Mouse (Mus musculus) forebrain, embryonic 12.5 days (tissue): ENCODE measurements around the gene Grin3b. TPM values are rescaled to one million over a fixed set of nuclear protein-coding genes. Genes with fewer than 3 reads are reported as not detected.

ENCODE experiments used
- ATAC-seq: fragments of 200-750 bp; cut with Nextera tagmentation; 2 replicates; pipeline ENCODE4 v1.8.0; 2017; ENCODE audit warnings: moderate TSS enrichment; ENCODE audit not compliant: low FRiP score
- H3K27ac ChIP-seq: fragments of 300-500 bp; sonication (generic); 2 replicates; pipeline ENCODE4 v1.5.1; 2016; ENCODE audit warnings: mild to moderate bottlenecking
- H3K27me3 ChIP-seq: fragments of 300-500 bp; sonication (generic); 2 replicates; pipeline ENCODE4 v1.6.1; 2016; ENCODE audit warnings: mild to moderate bottlenecking
- H3K36me3 ChIP-seq: fragments of 300-500 bp; sonication (generic); replicated peaks from 2 replicates; pipeline ENCODE4 v1.6.1; 2016; ENCODE audit warnings: mild to moderate bottlenecking
- H3K4me1 ChIP-seq: fragments of 300-500 bp; sonication (generic); 2 replicates; pipeline ENCODE4 v1.6.1; 2016
- H3K4me2 ChIP-seq: fragments of 300-500 bp; sonication (generic); 2 replicates; pipeline ENCODE4 v1.6.1; 2016; ENCODE audit warnings: mild to moderate bottlenecking, moderate library complexity
- H3K4me3 ChIP-seq: fragments of 300-500 bp; sonication (generic); replicated peaks from 2 replicates; pipeline ENCODE4 v1.5.1; 2016; ENCODE audit warnings: mild to moderate bottlenecking
- H3K9ac ChIP-seq: fragments of 300-500 bp; sonication (generic); 2 replicates; pipeline ENCODE4 v1.6.1; 2016; ENCODE audit warnings: mild to moderate bottlenecking
- H3K9me3 ChIP-seq: fragments of 300-500 bp; sonication (generic); 2 replicates; pipeline ENCODE4 v1.6.1; 2016
- WGBS: fragments of 180-500 bp; shearing (Covaris S2); methylation state at CpG from one replicate; pipeline ENCODE4 v1.1.7; 2016; 5-methylcytosine and 5-hydroxymethylcytosine counted together
- polyA plus RNA-seq: library from polyadenylated mRNA; unstranded; fragments of >200 nt; fragmentation: Nextera tagmentation; extraction: Ambion mirVana; gene quantifications from 2 replicates; pipeline ENCODE4 v1.2.1, GENCODE M21; 2016

Gene Grin3b
- polyA plus RNA-seq, 1 experiment from 2014 or later, result 0.46 TPM

DNA sequence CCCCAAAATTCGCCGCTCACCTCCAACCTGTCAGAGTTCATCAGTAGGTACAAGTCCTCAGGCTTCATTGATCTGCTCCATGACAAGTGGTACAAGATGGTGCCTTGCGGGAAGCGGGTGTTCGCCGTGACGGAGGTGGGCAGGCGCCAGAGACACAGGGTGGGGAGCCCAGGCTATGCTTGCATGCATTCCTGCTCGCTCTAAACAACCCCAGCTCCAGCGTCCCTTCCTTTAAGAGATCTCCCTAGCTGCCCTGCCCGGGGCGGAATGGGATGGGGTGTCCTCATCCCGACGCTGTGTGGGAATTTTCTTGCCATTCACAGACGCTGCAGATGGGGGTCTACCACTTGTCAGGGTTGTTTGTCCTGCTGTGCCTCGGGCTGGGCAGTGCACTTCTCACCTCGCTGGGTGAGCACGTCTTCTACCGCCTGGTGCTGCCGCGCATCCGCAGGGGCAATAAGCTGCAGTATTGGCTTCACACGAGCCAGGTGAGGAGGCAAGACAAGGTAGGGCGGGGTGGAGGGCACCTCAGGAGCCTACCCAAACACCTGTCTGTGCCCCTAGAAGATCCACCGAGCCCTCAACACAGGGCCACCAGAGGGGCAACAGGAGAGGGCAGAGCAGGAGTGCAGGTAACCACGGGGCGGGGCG, 5.7 kb downstream of the Grin3b start:
- no peaks in the 10 kb centered on the region for H3K9me3 ChIP-seq
- no peak overlapping the region for H3K27ac ChIP-seq
- peaks cover 26% of the 10 kb centered on the region for H3K27me3 ChIP-seq
- 88% methylated on average over 28 of the region's 28 CpGs for WGBS
- peaks cover 11% of the 10 kb centered on the region for H3K4me1 ChIP-seq
- H3K36me3 ChIP-seq, result peaks cover 60% of the 10 kb centered on the region
- H3K4me2 ChIP-seq, result no peak overlapping the region
- ATAC-seq, result no peak
- no peak overlapping the region for H3K9ac ChIP-seq
- no peak overlapping the region for H3K4me3 ChIP-seq

- ATAC-seq, result no peak
- peaks cover 20% of the 10 kb centered on the region for H3K27me3 ChIP-seq
- peaks cover 14% of the 10 kb centered on the region for H3K4me1 ChIP-seq
- H3K4me2 ChIP-seq, result no peak overlapping the region
- no peak overlapping the region for H3K4me3 ChIP-seq
- 67% methylated on average over 35 of the region's 36 CpGs for WGBS
- H3K9ac ChIP-seq, result no peak overlapping the region
- no peaks in the 10 kb centered on the region for H3K9me3 ChIP-seq
- H3K27ac ChIP-seq, result no peak overlapping the region
- peaks cover 60% of the 10 kb centered on the region for H3K36me3 ChIP-seq
Measured at GRCm38 (mm10) chr10:79976722-79977107, 6.2 kb downstream of the Grin3b start.

DNA sequence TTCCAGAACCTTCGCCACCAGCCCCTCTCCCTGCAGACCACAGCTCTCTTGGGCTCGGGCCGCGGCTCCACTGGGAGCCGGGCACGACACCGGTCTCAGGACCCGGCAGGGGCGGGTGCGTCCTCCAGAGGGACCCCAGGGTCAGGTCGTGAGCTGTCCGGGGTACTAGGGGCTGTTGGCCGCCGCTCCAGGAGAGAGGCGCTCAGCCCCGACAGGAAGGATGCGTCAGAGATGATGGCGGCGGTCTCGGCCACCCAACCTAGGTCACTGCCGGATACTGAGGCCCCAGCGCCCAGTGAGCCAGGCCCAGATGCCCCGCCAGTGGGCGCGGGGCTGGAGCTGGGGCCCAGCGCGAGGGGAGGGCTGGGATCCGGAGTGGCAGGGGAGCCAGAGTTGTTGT, 6.8 kb downstream of the Grin3b start:
- H3K4me1 ChIP-seq, result peaks cover 17% of the 10 kb centered on the region
- no peaks in the 10 kb centered on the region for H3K9me3 ChIP-seq
- peaks cover 14% of the 10 kb centered on the region for H3K27me3 ChIP-seq
- H3K36me3 ChIP-seq, result peaks cover 60% of the 10 kb centered on the region
- 81% methylated on average over 28 of the region's 28 CpGs for WGBS
- H3K27ac ChIP-seq, result no peak overlapping the region
- peak overlapping the region; percentile 12; the same call in 1 of the 2 replicates for H3K9ac ChIP-seq
- no peak overlapping the region for H3K4me2 ChIP-seq
- no peak for ATAC-seq
- 0 out of 2 replicates have a peak overlapping the region, but pooled peaks have one; percentile 1 for H3K4me3 ChIP-seq

DNA sequence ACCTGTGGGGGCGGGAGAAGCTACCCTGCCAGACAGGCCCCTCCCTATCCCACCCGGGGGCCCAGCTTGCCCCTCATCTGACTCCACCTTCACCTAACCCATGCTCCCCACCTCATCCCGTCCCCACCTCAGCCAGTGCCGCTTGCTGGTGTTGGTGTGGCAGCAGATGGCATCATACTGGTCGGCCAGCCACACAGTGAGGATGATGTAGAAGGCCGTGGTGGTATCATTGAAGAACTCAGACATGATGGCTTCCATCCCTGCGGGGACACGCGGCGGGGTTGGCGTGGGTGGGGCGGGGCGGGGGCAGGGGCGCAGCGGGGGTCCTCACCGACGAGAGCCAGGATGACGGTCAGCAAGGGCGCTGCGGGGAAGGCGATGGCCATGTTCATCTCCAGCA, 7.5 kb downstream of the Grin3b start:
- peaks cover 7% of the 10 kb centered on the region; the same call in 1 of the 2 replicates for H3K27me3 ChIP-seq
- H3K9ac ChIP-seq, result no peak overlapping the region
- no peak overlapping the region for H3K4me2 ChIP-seq
- no peaks in the 10 kb centered on the region for H3K9me3 ChIP-seq
- no peak overlapping the region for H3K4me3 ChIP-seq
- ATAC-seq, result no peak
- peaks cover 60% of the 10 kb centered on the region for H3K36me3 ChIP-seq
- peaks cover 24% of the 10 kb centered on the region for H3K4me1 ChIP-seq
- WGBS, result 94% methylated on average over 21 of the region's 21 CpGs
- H3K27ac ChIP-seq, result no peak overlapping the region

GRCm38 (mm10) chr10:79979401-79980155, 9.1 kb downstream of the Grin3b start:
- Histone ChIP-seq H3K4me3 (no peak overlapping the region), H3K36me3 (peaks cover 54% of the 10 kb centered on the region)

DNA sequence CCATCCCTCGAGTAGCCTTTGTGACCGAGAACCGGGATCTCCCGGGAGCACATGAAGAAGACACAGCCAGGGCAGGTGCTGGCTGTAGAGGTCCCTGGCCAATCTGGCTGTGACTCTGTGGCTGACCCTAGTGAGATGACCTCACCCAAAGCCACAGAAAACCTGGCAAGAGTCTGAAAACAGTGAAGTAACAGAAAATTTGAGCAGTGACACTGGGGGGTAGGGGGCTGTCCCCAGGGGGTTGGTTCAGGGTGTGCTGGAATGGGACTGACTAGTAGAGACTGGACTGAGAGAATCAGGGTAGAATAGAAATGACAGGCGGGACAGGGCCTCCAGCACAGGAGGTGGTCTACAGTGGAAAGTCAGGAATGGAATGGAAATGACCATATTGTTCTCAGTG, 12.7 kb downstream of the Grin3b start:
- Histone ChIP-seq H3K9me3 (no peaks in the 10 kb centered on the region), H3K4me2 (peak overlapping the region; percentile 91), H3K4me1 (peaks cover 55% of the 10 kb centered on the region), H3K4me3 (peak overlapping the region; percentile 76), H3K36me3 (peaks cover 21% of the 10 kb centered on the region), H3K27ac (peak overlapping the region; percentile 94; the same call in 1 of the 2 replicates), H3K9ac (peak overlapping the region; percentile 80), H3K27me3 (peaks cover 18% of the 10 kb centered on the region)
- 79% methylated on average over 5 of the region's 5 CpGs for WGBS
- no peak for ATAC-seq

More at GRCm38 (mm10) chr10:79979401-79980155, 9.1 kb downstream of the Grin3b start:
- no peak overlapping the region for H3K27ac ChIP-seq
- no peaks in the 10 kb centered on the region for H3K9me3 ChIP-seq
- WGBS, result 94% methylated on average over 22 of the region's 22 CpGs
- ATAC-seq, result no peak
- peaks cover 31% of the 10 kb centered on the region for H3K4me1 ChIP-seq
- H3K9ac ChIP-seq, result no peak overlapping the region
- H3K4me2 ChIP-seq, result no peak overlapping the region
- H3K27me3 ChIP-seq, result no peaks in the 10 kb centered on the region

DNA sequence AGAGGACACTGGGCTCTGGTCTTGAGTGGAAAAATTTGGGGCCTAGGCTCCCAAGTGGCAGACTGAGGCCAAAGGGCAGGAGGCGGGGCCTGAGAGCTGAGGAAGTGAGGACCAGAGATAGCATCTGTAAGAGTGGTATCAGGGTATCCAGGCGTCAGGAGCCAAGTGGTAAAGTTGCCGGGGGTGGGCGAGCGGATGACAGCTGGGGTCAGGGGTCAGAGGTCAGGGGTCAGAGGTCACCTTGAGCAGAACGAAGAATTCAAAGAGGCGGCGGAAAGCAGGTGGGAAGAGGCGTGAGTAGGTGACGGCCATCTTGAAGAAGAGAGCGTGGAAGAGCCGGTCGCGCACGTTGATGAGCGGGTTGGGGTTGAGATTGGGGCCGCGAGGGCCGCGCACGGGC, 13.2 kb downstream of the Grin3b start:
- Histone ChIP-seq H3K27me3 (peaks cover 22% of the 10 kb centered on the region), H3K4me2 (peak overlapping the region; percentile 91), H3K27ac (peak overlapping the region; percentile 94), H3K36me3 (peaks cover 16% of the 10 kb centered on the region), H3K9ac (peak overlapping the region; percentile 80), H3K4me3 (peak overlapping the region; percentile 76), H3K4me1 (peaks cover 59% of the 10 kb centered on the region), H3K9me3 (no peaks in the 10 kb centered on the region)
- 0 out of 2 replicates have a peak, but pooled peaks have one; percentile 2 for ATAC-seq
- under 1% methylated on average over 15 of the region's 21 CpGs for WGBS

DNA sequence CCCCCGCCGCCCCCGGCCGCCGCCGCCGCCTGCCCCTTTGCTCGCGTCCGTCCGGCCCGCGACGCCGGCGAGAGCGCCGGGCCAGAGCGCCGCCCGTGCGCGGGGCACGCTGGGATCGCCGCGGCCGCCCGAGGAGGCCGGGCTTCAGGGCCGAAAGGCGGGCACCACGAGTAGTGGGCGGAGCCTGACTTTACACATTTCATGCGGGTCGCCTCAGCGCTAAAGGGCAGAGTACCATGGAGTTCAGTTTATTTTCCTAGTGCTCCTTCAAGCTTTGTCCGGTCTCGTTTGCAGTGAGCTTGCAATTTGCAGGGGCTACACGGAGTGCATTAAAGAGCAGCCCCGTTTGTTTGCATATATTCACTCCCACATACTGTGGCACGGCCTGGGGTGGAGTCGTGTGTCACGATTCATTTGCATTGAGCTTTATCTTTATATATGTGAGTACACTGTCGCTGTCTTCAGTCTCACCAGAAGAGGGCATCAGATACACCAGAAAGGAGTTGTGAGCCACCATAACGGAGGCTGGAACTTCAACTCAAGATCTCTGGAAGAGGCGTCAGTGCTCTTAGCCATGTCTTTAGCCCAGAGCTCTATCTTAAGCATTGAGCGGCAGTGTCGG, 13.8 kb downstream of the Grin3b start, which contains the start of gene Tmem259:
Tmem259 (minus strand) TSS at position 136 of the 622 bp plus-strand sequence.
- Histone ChIP-seq H3K9ac (peak within 1 kb of the TSS; percentile 80), H3K4me2 (peak within 1 kb of the TSS; percentile 91), H3K9me3 (no peaks in the 10 kb centered on the region), H3K27me3 (peaks cover 29% of the 10 kb centered on the region), H3K36me3 (peaks cover 10% of the 10 kb centered on the region), H3K4me3 (peak within 1 kb of the TSS; percentile 76), H3K4me1 (peaks cover 62% of the 10 kb centered on the region), H3K27ac (peak within 1 kb of the TSS; percentile 94)
- WGBS, result under 1% methylated on average over 41 of the region's 49 CpGs
- peak; percentile 79 for ATAC-seq

DNA sequence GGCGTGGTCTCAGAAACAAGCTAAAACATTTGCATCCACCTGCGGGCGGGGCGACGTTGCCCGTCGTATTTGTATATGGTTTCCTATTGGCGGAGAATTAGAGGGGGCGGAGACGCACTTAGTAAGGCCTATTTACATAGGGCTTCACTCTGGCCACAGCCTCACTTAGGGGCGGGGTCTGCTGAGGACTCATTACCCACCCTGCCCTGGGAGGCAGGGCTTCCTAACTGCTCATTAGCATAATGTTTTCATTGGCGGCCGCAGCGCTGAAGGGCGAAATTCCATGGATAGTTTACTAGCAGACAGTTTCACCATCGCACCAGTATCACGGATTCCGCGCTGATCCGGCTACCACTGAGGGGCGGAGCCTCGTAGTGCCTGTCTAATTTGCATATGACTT, 14.4 kb downstream of the Grin3b start:
- Histone ChIP-seq H3K9ac (peak overlapping the region; percentile 80), H3K4me3 (peak overlapping the region; percentile 76), H3K36me3 (0 out of 2 replicates have a peak, but pooled peaks cover 4% of the 10 kb centered on the region), H3K27me3 (peaks cover 34% of the 10 kb centered on the region), H3K27ac (peak overlapping the region; percentile 94), H3K9me3 (no peaks in the 10 kb centered on the region), H3K4me2 (peak overlapping the region; percentile 91), H3K4me1 (peaks cover 63% of the 10 kb centered on the region)
- WGBS, result under 1% methylated on average over 22 of the region's 22 CpGs
- peak; percentile 94 for ATAC-seq

DNA sequence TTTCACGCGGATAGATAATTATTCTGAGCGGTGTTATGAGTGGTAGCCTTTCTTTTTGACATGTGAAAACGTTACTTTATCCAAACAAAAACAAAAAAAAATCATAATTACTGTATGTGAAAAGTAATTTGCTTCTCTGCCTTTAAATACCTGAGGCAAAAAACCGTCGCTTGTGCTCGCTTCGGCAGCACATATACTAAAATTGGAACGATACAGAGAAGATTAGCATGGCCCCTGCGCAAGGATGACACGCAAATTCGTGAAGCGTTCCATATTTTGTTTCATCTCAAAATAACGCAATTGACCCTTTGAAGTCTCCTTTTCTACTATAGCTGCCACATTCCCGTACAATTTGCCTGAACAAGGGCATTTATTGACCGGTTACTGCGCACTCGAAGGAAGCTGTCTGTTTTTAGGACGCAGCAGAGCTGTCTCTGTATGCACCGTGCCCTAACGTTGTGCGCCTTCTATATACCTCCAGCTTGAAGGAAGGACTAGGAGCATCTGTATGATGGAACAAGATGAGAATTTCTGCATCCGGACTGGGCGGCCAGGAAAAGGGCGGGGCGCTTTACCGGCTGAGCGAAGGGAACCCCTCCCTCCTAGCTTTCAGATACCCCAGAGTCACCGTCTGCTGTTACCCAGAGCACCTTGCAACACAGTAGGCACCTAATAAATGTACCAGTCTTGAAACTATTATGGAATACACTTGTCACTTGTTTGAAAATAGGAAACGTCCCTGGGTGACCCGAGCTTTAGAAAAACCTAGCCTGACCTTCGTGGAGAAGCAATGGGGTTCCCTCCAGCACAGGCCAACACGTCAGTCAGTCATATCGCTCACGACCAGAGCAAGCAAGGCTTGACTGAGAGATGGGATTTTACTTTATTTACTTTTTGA, 15.1 kb downstream of the Grin3b start:
- no peak for ATAC-seq
- Histone ChIP-seq H3K27me3 (peaks cover 41% of the 10 kb centered on the region), H3K27ac (peak overlapping the region; percentile 94), H3K4me2 (peak overlapping the region; percentile 91), H3K4me3 (peak overlapping the region; percentile 76), H3K9ac (peak overlapping the region; percentile 80), H3K36me3 (0 out of 2 replicates have a peak, but pooled peaks cover under 1% of the 10 kb centered on the region), H3K4me1 (peaks cover 63% of the 10 kb centered on the region), H3K9me3 (no peaks in the 10 kb centered on the region)
- 5% methylated on average over 35 of the region's 35 CpGs for WGBS

DNA sequence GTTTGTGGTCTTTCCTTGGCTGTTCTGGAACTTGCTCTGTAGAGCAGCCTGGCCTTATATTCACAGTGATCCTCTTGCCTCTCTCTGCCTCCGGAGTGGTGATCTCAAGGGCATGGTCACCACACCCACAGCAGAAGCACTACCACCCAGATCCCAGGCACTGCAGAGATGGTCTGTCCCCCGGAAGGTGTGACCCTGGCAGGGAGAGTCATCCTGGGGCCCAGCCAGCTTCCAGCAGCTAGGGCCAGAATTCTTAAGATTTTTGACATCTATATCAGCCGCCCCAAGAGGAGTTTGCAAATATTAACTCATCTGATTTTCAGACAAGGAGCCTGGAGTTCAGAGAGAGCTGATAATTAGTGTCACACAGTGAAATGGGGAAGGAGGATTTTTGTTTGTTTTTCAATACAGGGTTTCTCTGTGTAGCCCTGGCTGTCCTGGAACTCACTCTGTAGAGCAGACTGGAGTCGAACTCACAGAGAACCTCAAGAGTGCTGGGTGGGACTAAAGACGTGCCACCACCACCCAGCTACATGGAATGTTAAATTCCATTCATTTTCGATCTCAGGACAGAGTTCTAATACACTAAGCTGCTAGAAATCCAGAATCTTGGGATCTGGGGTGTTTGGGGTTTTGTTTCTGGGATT, 15.8 kb downstream of the Grin3b start:
- Histone ChIP-seq H3K4me2 (peak overlapping the region; percentile 91), H3K27ac (peak overlapping the region; percentile 94), H3K27me3 (peaks cover 49% of the 10 kb centered on the region), H3K9me3 (no peaks in the 10 kb centered on the region), H3K4me3 (peak overlapping the region; percentile 76), H3K4me1 (peaks cover 57% of the 10 kb centered on the region), H3K9ac (peak overlapping the region; percentile 80), H3K36me3 (no peaks in the 10 kb centered on the region)
- 50% methylated on average over 6 of the region's 6 CpGs for WGBS
- no peak for ATAC-seq
